Mouse (Mus musculus) embryo, embryonic 10 days (tissue): ENCODE measurements around the gene C1qtnf1.
A peak's percentile ranks its signal among the peaks of the same experiment; 100 is the strongest.

Experiments
- DNase-seq: peaks from one replicate; pipeline ENCODE4 v3.0.0-alpha.2; 2015; ENCODE audit warnings: low spot score

C1qtnf1 gene

GRCm38 (mm10) chr11:118438665-118439414 lies 10.8 kb downstream of the C1qtnf1 start:
- peak; percentile 28 for DNase-seq

GRCm38 (mm10) chr11:118442691-118443090 lies 14.7 kb downstream of the C1qtnf1 start:
- no peak for DNase-seq

- peak; percentile 82 for DNase-seq
Measured at GRCm38 (mm10) chr11:118443201-118443970, 15.4 kb downstream of the C1qtnf1 start.

- DNase-seq = peak; percentile 90
Measured at GRCm38 (mm10) chr11:118445843-118446242, 17.8 kb downstream of the C1qtnf1 start.

- no peak for DNase-seq
Measured at GRCm38 (mm10) chr11:118447346-118447745, 19.3 kb downstream of the C1qtnf1 start.

- no peak for DNase-seq
Measured at GRCm38 (mm10) chr11:118448385-118448784, 20.4 kb downstream of the C1qtnf1 start.

- no peak for DNase-seq
Measured at GRCm38 (mm10) chr11:118451211-118451610, 23.2 kb downstream of the C1qtnf1 start.

- no peak for DNase-seq
Measured at GRCm38 (mm10) chr11:118452955-118453354, 25.0 kb downstream of the C1qtnf1 start.

- no peak for DNase-seq
Measured at GRCm38 (mm10) chr11:118453886-118454671, 26.1 kb downstream of the C1qtnf1 start.

GRCm38 (mm10) chr11:118455788-118456187 lies 27.8 kb downstream of the C1qtnf1 start:
- no peak for DNase-seq

- no peak for DNase-seq
Measured at GRCm38 (mm10) chr11:118456937-118457336, 28.9 kb downstream of the C1qtnf1 start.

GRCm38 (mm10) chr11:118459051-118459450 lies 31.0 kb downstream of the C1qtnf1 start:
- DNase-seq = peak; percentile 72

GRCm38 (mm10) chr11:118459536-118459935 lies 31.5 kb downstream of the C1qtnf1 start:
- no peak for DNase-seq

GRCm38 (mm10) chr11:118460280-118460679 lies 32.3 kb downstream of the C1qtnf1 start:
- DNase-seq = no peak

- DNase-seq = no peak
Measured at GRCm38 (mm10) chr11:118467441-118468035, 39.5 kb downstream of the C1qtnf1 start.

GRCm38 (mm10) chr11:118469509-118470160 lies 41.6 kb downstream of the C1qtnf1 start:
- DNase-seq = no peak

GRCm38 (mm10) chr11:118470234-118470966 lies 42.4 kb downstream of the C1qtnf1 start:
- DNase-seq = peak; percentile 57

GRCm38 (mm10) chr11:118471676-118472075 lies 43.7 kb downstream of the C1qtnf1 start:
- DNase-seq = peak; percentile 36

- DNase-seq = no peak
Measured at GRCm38 (mm10) chr11:118473161-118473560, 45.2 kb downstream of the C1qtnf1 start.

- no peak for DNase-seq
Measured at GRCm38 (mm10) chr11:118473842-118474500, 46.0 kb downstream of the C1qtnf1 start.
